Mouse (Mus musculus) E14TG2a.4 (cell line): ENCODE measurements at regions not wholly inside any gene's neighbourhood (a gene's known extent, or its start where the extent isn't known, plus 50 kb on each side); places are given as distances from the start of the nearest gene placed in this dataset.

Experiments
- CTCF ChIP-seq: conservative IDR thresholded peaks from 2 replicates; pipeline ENCODE4 v1.5.1; 2014; ENCODE audit warnings: low read length
- NANOG ChIP-seq: IDR thresholded peaks from 2 replicates; pipeline ENCODE4 v1.6.1; 2014; ENCODE audit warnings: borderline replicate concordance, low read length, mixed read lengths

DNA sequence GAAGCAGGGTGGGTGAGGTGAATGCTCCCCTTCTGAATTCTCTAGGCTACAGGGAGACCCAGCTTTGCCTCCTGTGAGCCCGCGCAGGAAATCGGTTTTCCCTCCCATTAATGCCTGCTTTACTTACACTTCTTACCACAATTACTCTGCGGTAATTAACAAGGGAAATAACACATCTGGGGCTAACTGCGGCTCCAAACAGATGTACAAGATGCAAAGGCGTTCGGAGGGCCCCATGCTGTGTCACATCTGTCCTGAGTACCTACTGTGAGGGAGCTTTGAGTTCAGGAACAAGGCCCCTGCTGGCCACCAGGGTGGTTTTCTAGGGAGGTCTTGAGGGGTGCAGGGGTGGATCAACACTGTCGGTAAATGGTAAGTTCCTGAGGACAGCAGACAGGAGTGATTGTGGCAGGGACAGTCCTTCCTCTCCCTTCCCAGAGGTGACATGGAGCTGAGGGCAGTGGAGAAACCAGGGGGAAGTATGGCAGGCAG, 184.0 kb upstream of the Zfp618 start:
- no peak for TF ChIP-seq CTCF
- no peak for TF ChIP-seq NANOG
